Mouse (Mus musculus) cerebellum, adult 2 months (tissue): ENCODE data around the gene Ksr1. TPM values are rescaled to one million over a fixed set of nuclear protein-coding genes. Genes with fewer than 3 reads are reported as not detected.

Experiments
- DNase-seq, 2 experiments: peaks; one replicate each; pipeline ENCODE4 v3.0.0; 2021
- H3K27ac ChIP-seq: fragments of 200-500 bp; 2 replicates; pipeline ENCODE4 v1.5.1; 2012; ENCODE audit warnings: low read length, control low read depth, inconsistent platforms; ENCODE audit not compliant: insufficient read depth
- H3K27me3 ChIP-seq: fragments of 200-500 bp; 2 replicates; pipeline ENCODE4 v1.6.1; 2012; ENCODE audit warnings: inconsistent platforms, mild to moderate bottlenecking, low read length, moderate library complexity; ENCODE audit not compliant: control insufficient read depth, insufficient read depth
- H3K4me1 ChIP-seq: fragments of 200-500 bp; 2 replicates; pipeline ENCODE4 v1.6.1; 2011; ENCODE audit warnings: low read length; ENCODE audit not compliant: control insufficient read depth, insufficient read depth
- H3K4me3 ChIP-seq: fragments of 200-500 bp; replicated peaks from 2 replicates; pipeline ENCODE3; 2011; ENCODE audit warnings: mild to moderate bottlenecking, low read depth, low read length, control low read depth; ENCODE audit not compliant: insufficient read depth
- CTCF ChIP-seq: fragments of 200-500 bp; IDR thresholded peaks from 2 replicates; pipeline ENCODE4 v1.5.1; 2011; ENCODE audit warnings: low read depth, mild to moderate bottlenecking, control low read depth, low read length, moderate library complexity, borderline replicate concordance; ENCODE audit not compliant: insufficient read depth
- POLR2A ChIP-seq: fragments of 200-500 bp; IDR thresholded peaks from 2 replicates; pipeline ENCODE4 v1.6.1; 2011; ENCODE audit warnings: low read length, control low read depth, borderline replicate concordance; ENCODE audit not compliant: insufficient read depth
- WGBS: fragments of 180-500 bp; shearing (Covaris S2); methylation state at CpG from one replicate; pipeline ENCODE4 v1.1.7; 2018; 5-methylcytosine and 5-hydroxymethylcytosine counted together
- polyA plus RNA-seq: library from polyadenylated mRNA; depleted of rRNA; stranded (reverse); fragments of >200 nt; gene quantifications from 2 replicates; pipeline ENCODE4 v1.2.3, GENCODE M21; 2012

Gene Ksr1
- polyA plus RNA-seq, 1 experiment = 23.2 TPM

DNA sequence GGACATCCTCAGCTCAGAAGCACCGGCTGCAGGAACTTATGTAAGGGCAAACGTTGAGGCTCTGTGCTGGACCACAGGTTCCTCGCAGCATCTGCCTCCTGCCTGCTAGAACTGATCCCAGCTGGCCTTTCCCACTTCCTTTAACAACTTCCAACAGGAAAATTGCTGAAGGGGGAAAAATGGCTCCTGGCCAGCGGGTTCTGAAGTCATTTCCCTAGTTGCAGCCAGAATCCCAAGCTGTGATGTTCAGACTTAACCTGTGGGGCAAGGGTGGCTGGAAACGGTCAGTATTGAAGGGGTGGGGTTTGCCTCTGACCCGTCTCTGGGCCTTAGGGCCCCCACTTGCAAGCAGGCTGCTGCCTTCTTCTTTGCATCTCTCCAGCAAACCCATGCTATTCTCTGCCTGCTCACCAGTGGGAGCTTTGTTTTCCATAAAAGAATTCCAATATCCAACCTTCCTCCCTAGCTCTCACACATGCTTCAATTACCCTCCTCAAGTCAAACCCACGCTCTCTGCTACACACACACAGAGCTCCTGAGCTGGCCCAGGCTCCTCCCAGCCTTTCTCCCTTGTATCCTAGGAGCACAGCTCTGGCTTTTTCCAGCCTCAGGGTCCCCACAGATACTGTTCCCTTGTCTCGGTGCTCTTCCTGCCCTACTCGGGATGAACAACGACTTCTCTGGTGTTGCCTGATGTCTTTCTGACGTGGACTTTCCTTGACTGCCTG, 80.6 kb downstream of the Ksr1 start:
- H3K27ac ChIP-seq = no peak overlapping the region
- H3K4me1 ChIP-seq = no peaks in the 10 kb centered on the region; the same call in 1 of the 2 replicates
- no peak for DNase-seq
- H3K27me3 ChIP-seq = no peaks in the 10 kb centered on the region
- 68% methylated on average over 11 of the region's 11 CpGs for WGBS
- H3K4me3 ChIP-seq = no peak overlapping the region
- TF ChIP-seq CTCF (no peak), POLR2A (no peak)

DNA sequence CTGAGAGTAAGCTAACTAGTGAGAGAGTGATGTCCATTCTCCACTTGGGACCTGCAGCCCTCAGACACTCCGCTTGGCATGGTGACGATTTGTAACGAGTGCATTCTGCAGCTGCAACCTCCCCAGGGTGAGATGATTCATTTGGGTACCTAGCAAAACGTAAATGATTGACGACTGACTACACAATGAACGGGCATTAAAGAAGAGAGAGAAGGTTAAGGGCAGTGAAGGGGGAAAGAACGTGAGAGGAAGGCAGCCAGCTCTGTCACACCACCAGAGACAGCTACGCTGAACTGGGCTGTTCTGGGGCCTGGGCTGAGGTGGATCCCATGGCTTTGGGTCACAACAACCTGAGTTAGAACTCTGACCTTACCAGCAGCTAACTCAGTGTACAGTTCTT, 81.9 kb downstream of the Ksr1 start:
- TF ChIP-seq POLR2A (no peak), CTCF (no peak)
- no peak overlapping the region for H3K4me3 ChIP-seq
- WGBS = 74% methylated on average over 8 of the region's 8 CpGs
- no peaks in the 10 kb centered on the region; the same call in 1 of the 2 replicates for H3K4me1 ChIP-seq
- no peaks in the 10 kb centered on the region for H3K27me3 ChIP-seq
- no peak overlapping the region for H3K27ac ChIP-seq
- DNase-seq = no peak

- DNase-seq = no peak
- WGBS = 74% methylated on average over 7 of the region's 7 CpGs
- H3K4me1 ChIP-seq = peaks cover 6% of the 10 kb centered on the region
- TF ChIP-seq POLR2A (no peak), CTCF (no peak)
- no peaks in the 10 kb centered on the region for H3K27me3 ChIP-seq
- no peak overlapping the region for H3K27ac ChIP-seq
- no peak overlapping the region for H3K4me3 ChIP-seq
Observed at GRCm38 (mm10) chr11:79063616-79064015, 82.6 kb downstream of the Ksr1 start.

DNA sequence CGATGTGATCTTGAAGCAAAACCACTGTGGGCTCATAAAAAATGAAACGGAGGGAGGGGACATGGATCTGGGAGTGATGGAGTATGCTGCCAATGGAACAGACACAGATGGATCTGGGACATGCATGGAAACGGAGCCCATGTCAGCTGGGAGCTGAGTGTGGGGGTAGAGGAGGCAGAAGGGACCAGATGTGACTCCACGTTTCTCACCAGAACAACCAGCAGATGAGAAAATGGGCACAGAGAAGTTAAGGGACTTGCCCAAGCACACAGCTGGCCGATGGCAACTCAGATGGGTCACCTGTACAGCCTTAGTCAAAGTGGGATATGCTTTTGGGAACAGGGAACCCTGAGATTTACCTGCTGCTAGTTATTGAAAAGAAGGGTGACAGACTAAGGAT, 83.3 kb downstream of the Ksr1 start:
- WGBS = 59% methylated on average over 5 of the region's 5 CpGs
- TF ChIP-seq POLR2A (no peak), CTCF (no peak)
- H3K27me3 ChIP-seq = no peaks in the 10 kb centered on the region
- H3K27ac ChIP-seq = no peak overlapping the region
- H3K4me1 ChIP-seq = peaks cover 8% of the 10 kb centered on the region
- DNase-seq = no peak
- no peak overlapping the region for H3K4me3 ChIP-seq

GRCm38 (mm10) chr11:79061839-79062238, 84.4 kb downstream of the Ksr1 start:
- no peak overlapping the region for H3K4me3 ChIP-seq
- no peak overlapping the region for H3K27ac ChIP-seq
- H3K27me3 ChIP-seq = no peaks in the 10 kb centered on the region
- DNase-seq = no peak
- WGBS = 74% methylated on average over 7 of the region's 7 CpGs
- H3K4me1 ChIP-seq = peaks cover 11% of the 10 kb centered on the region
- no peak for TF ChIP-seq POLR2A
- no peak for TF ChIP-seq CTCF

DNA sequence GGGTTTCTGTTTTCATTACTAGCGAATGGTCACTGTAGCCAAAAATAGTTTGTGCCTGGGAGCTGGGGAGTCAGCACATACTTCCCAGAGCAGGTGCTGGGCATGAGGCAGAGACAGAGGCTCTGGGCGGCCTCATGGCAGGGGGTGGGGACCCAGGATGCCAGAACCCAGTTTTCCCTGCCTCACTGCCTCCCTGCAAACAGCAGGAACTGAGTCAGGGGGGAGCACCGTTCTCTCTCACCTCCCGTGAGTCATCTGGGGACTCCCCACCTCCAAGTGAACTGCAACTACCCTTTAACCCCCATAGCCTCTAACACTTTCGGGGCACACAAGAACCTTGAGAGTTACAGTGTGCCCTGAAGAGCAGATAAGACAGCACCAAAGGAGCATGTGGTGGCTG, 86.4 kb downstream of the Ksr1 start:
- WGBS = 68% methylated on average over 5 of the region's 5 CpGs
- no peak overlapping the region for H3K4me3 ChIP-seq
- H3K27me3 ChIP-seq = no peaks in the 10 kb centered on the region
- no peak for DNase-seq
- peaks cover 12% of the 10 kb centered on the region for H3K4me1 ChIP-seq
- TF ChIP-seq CTCF (no peak), POLR2A (no peak)
- H3K27ac ChIP-seq = no peak overlapping the region

DNA sequence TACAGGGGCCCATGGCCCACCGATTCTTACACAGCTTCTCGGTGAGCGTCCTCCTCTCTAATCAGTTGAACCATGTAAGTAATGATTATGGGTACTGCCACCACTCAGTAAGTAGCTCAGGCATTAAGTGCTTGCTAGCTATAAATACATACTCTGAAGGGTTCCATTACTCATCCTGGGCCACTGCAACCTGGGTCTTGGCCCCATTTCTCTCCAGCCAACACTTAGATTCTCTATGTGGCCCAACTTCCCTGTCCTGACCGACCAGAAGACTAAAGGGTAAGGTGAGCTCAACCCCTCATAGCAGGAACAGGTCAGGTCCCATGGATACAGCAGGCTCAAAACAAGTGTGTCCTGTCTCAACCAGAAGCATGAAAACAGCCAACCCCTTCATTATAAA, 87.1 kb downstream of the Ksr1 start:
- no peak for TF ChIP-seq POLR2A
- no peak for TF ChIP-seq CTCF
- Histone ChIP-seq H3K27me3 (no peaks in the 10 kb centered on the region), H3K27ac (no peak overlapping the region), H3K4me1 (peaks cover 12% of the 10 kb centered on the region), H3K4me3 (no peak overlapping the region)
- WGBS = 84% methylated on average over 4 of the region's 4 CpGs
- DNase-seq = no peak

DNA sequence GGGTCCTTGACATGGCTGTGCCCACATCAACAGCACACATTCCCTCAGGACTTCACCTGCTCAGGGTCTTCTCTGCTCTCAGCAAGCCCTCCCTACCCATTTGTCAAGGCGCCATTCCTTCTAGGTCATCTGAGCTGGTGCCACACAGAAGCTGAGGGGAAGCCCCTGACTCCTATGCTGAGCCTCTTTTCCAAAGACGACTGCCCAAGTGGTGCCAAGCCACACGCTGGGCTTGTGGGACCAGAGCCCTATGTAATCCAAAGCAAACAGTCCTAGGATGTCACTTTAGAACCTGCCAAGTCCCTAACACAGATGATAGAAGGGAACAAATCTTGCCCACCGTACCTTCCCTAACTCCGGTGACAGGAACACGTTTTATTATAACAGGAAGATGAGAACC, 87.6 kb downstream of the Ksr1 start:
- no peaks in the 10 kb centered on the region for H3K27me3 ChIP-seq
- TF ChIP-seq POLR2A = no peak
- WGBS = 40% methylated on average over 6 of the region's 6 CpGs
- H3K4me1 ChIP-seq = peaks cover 12% of the 10 kb centered on the region
- H3K4me3 ChIP-seq = no peak overlapping the region
- no peak overlapping the region for H3K27ac ChIP-seq
- DNase-seq = no peak

DNA sequence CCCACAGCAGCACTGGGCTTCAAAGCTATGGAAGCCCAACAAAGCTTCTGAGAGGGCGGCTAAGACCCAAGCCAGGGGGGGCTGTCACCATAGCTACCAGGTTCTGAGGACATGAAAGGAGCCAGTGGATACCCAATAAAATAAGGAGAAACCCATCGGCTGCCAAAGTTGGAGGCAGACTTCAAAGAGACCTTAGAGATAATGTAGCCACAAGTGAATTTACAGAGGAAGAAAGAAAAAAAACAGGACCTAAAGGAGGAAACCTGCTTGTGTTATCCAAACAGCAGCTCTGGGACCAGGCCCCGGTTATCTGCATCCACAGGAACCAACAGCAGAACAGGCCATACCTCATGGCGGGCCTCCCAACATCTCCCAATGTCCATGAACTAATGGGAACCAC, 88.4 kb downstream of the Ksr1 start:
- no peak for DNase-seq

More for the DNA sequence above, 88.4 kb downstream of the Ksr1 start:
- no peak overlapping the region for H3K4me3 ChIP-seq
- H3K27me3 ChIP-seq = no peaks in the 10 kb centered on the region
- peaks cover 12% of the 10 kb centered on the region for H3K4me1 ChIP-seq
- TF ChIP-seq CTCF (no peak), POLR2A (no peak)
- H3K27ac ChIP-seq = no peak overlapping the region
- 93% methylated on average over 4 of the region's 4 CpGs for WGBS
